ENCODE assay signal across 8 mouse cellular contexts in genomic region chr13:73723081-73723668, GRCm38 (mm10). TPM values are rescaled to one million over a fixed set of nuclear protein-coding genes. Genes with fewer than 3 reads are reported as not detected.
DNase-seq lines count a peak whose midpoint lies in the region; ATAC-seq and TF ChIP-seq lines count a peak whose summit lies in the region.

No protein-coding gene starts in this region.

- H3K36me3 ChIP-seq in forebrain, embryonic 12.5 days (replicated peaks), result no peaks in the 10 kb centered on the region
- H3K36me3 ChIP-seq in intestine, postnatal 0 days (ENCODE audit: control insufficient read depth, insufficient read depth), result no peaks in the 10 kb centered on the region
- H3K36me3 ChIP-seq in limb, embryonic 11.5 days (ENCODE audit: control insufficient read depth, insufficient read depth, low read length), result no peaks in the 10 kb centered on the region
- no peaks in the 10 kb centered on the region for H3K36me3 ChIP-seq in neural tube, embryonic 15.5 days

- 0 out of 2 replicates have a peak, but pooled peaks have one; percentile 23 for ATAC-seq in forebrain, embryonic 12.5 days (ENCODE audit: low FRiP score)
- ATAC-seq in intestine, postnatal 0 days, result no peak
- ATAC-seq in limb, embryonic 11.5 days (ENCODE audit: insufficient number of reproducible peaks, low FRiP score, low TSS enrichment, low read depth), result peak; percentile 57; the same call in 1 of the 2 replicates
- ATAC-seq in neural tube, embryonic 15.5 days (ENCODE audit: low FRiP score), result peak; percentile 68
- ATAC-seq in megakaryocyte-erythroid progenitor cell, adult 5-6 weeks (replicated peaks; ENCODE audit: low FRiP score, low TSS enrichment, poor library complexity, severe bottlenecking), result no peak

- intact Hi-C loops in left cerebral cortex, adult 2 months (cut with DNase I), result no loop called here

- H3K27ac ChIP-seq in left cerebral cortex, adult 2 months, result no peak overlapping the region
- no peak overlapping the region for H3K27ac ChIP-seq in forebrain, embryonic 12.5 days
- H3K27ac ChIP-seq in intestine, postnatal 0 days (ENCODE audit: low read depth, low read length), result no peak overlapping the region
- H3K27ac ChIP-seq in limb, embryonic 11.5 days (replicated peaks; ENCODE audit: low read depth, low read length), result no peak overlapping the region
- H3K27ac ChIP-seq in neural tube, embryonic 15.5 days (replicated peaks), result no peak overlapping the region

- no peak overlapping the region for H3K9ac ChIP-seq in forebrain, embryonic 12.5 days
- no peak overlapping the region for H3K9ac ChIP-seq in intestine, postnatal 0 days (ENCODE audit: low read depth, low read length)
- no peak overlapping the region for H3K9ac ChIP-seq in limb, embryonic 11.5 days (ENCODE audit: low read length)
- H3K9ac ChIP-seq in neural tube, embryonic 15.5 days (replicated peaks), result no peak overlapping the region

- no peaks in the 10 kb centered on the region for H3K9me3 ChIP-seq in forebrain, embryonic 12.5 days
- no peaks in the 10 kb centered on the region for H3K9me3 ChIP-seq in intestine, postnatal 0 days (ENCODE audit: control insufficient read depth)
- no peaks in the 10 kb centered on the region for H3K9me3 ChIP-seq in limb, embryonic 11.5 days (ENCODE audit: control insufficient read depth, low read length)
- H3K9me3 ChIP-seq in neural tube, embryonic 15.5 days (replicated peaks), result no peaks in the 10 kb centered on the region

- TF ChIP-seq CTCF in left cerebral cortex, adult 2 months (IDR thresholded peaks at IDR 0.05), result peak; percentile 72
- TF ChIP-seq CTCF in intestine, postnatal 0 days (IDR thresholded peaks at IDR 0.05; ENCODE audit: low read depth), result peak; percentile 79

- WGBS in forebrain, embryonic 12.5 days, result 41% methylated on average over 8 of the region's 8 CpGs
- WGBS in intestine, postnatal 0 days, result 38% methylated on average over 8 of the region's 8 CpGs
- 40% methylated on average over 8 of the region's 8 CpGs for WGBS in limb, embryonic 11.5 days
- 44% methylated on average over 8 of the region's 8 CpGs for WGBS in neural tube, embryonic 15.5 days

- H3K4me1 ChIP-seq in forebrain, embryonic 12.5 days, result peaks cover 9% of the 10 kb centered on the region
- H3K4me1 ChIP-seq in intestine, postnatal 0 days (replicated peaks; ENCODE audit: control insufficient read depth, insufficient read depth, low read length), result no peaks in the 10 kb centered on the region
- no peaks in the 10 kb centered on the region for H3K4me1 ChIP-seq in limb, embryonic 11.5 days (ENCODE audit: control insufficient read depth, insufficient read depth, low read length)
- no peaks in the 10 kb centered on the region for H3K4me1 ChIP-seq in neural tube, embryonic 15.5 days

- no peaks in the 10 kb centered on the region for H3K27me3 ChIP-seq in forebrain, embryonic 12.5 days
- H3K27me3 ChIP-seq in intestine, postnatal 0 days (replicated peaks; ENCODE audit: control insufficient read depth, insufficient read depth, low read length), result no peaks in the 10 kb centered on the region
- no peaks in the 10 kb centered on the region for H3K27me3 ChIP-seq in limb, embryonic 11.5 days (ENCODE audit: control insufficient read depth, insufficient read depth, low read length)
- H3K27me3 ChIP-seq in neural tube, embryonic 15.5 days (replicated peaks), result no peaks in the 10 kb centered on the region

- peak; percentile 20 to 29 for DNase-seq in left cerebral cortex, adult 2 months (ENCODE audit: extremely low spot score in 1 of 2, low spot score in 2 of 2)
- DNase-seq in left cerebral cortex, adult 11 months (ENCODE audit: low spot score), result no peak
- DNase-seq in T-cell, adult 2 months (ENCODE audit: low spot score), result peak; percentile 45
- peak; percentile 73 for DNase-seq in limb, embryonic 11.5 days (ENCODE audit: low spot score)

- H3K4me3 ChIP-seq in left cerebral cortex, adult 2 months, result no peak overlapping the region
- no peak overlapping the region for H3K4me3 ChIP-seq in forebrain, embryonic 12.5 days (replicated peaks)
- H3K4me3 ChIP-seq in intestine, postnatal 0 days (ENCODE audit: low read depth, low read length), result no peak overlapping the region
- no peak overlapping the region for H3K4me3 ChIP-seq in limb, embryonic 11.5 days (ENCODE audit: low read depth, low read length)
- no peak overlapping the region for H3K4me3 ChIP-seq in neural tube, embryonic 15.5 days (replicated peaks)

- no peak overlapping the region for H3K4me2 ChIP-seq in forebrain, embryonic 12.5 days
- no peak overlapping the region for H3K4me2 ChIP-seq in intestine, postnatal 0 days (replicated peaks; ENCODE audit: low read depth)
- H3K4me2 ChIP-seq in limb, embryonic 11.5 days (ENCODE audit: low read depth, severe bottlenecking), result no peak overlapping the region
- no peak overlapping the region for H3K4me2 ChIP-seq in neural tube, embryonic 15.5 days

RNA-seq across cellular contexts. Expression of gene Slc12a7, which starts 9.7 kb away (rescaled TPM):
- total RNA-seq in left cerebral cortex, adult 2 months (2021), result 1 to 10 TPM; 2.4 to 4.8 TPM
- 40.6 and 48.9 TPM in 2 replicates for polyA plus RNA-seq in forebrain, embryonic 12.5 days (2016; fragmentation: Nextera tagmentation; extraction: Ambion mirVana)
- polyA plus RNA-seq in intestine, postnatal 0 days (2015; fragmentation: Nextera tagmentation; extraction: Ambion mirVana), result 12.9 and 13.4 TPM in 2 replicates
- polyA plus RNA-seq in limb, embryonic 11.5 days (2014; fragmentation: Nextera tagmentation; extraction: Ambion mirVana), result 49.1 and 50.8 TPM in 2 replicates
- polyA plus RNA-seq in neural tube, embryonic 15.5 days (2015; fragmentation: Nextera tagmentation; extraction: Ambion mirVana), result 7.4 and 10.2 TPM in 2 replicates
- total RNA-seq in megakaryocyte-erythroid progenitor cell, adult 5-6 weeks (2014; fragmentation: Nextera tagmentation), result 13.3 and 15.4 TPM in 2 replicates
- 2.2 and 3.5 TPM in 2 replicates for total RNA-seq in megakaryocyte-erythroid progenitor cell, adult 5-6 weeks (2017)

RNA-seq across cellular contexts. Expression of gene Slc6a19, which starts 18.5 kb away (rescaled TPM):
- under 1 TPM in 1 of 2 experiments, not detected in 1; 0.16 TPM for total RNA-seq in left cerebral cortex, adult 2 months (2021)
- polyA plus RNA-seq in forebrain, embryonic 12.5 days (2016; fragmentation: Nextera tagmentation; extraction: Ambion mirVana), result 0.06 and 0.22 TPM in 2 replicates
- polyA plus RNA-seq in intestine, postnatal 0 days (2015; fragmentation: Nextera tagmentation; extraction: Ambion mirVana), result 110 and 119 TPM in 2 replicates
- not detected in 2 replicates for polyA plus RNA-seq in limb, embryonic 11.5 days (2014; fragmentation: Nextera tagmentation; extraction: Ambion mirVana)
- 0.36 and 0.40 TPM in 2 replicates for polyA plus RNA-seq in neural tube, embryonic 15.5 days (2015; fragmentation: Nextera tagmentation; extraction: Ambion mirVana)
- 2.0 and 5.1 TPM in 2 replicates for total RNA-seq in megakaryocyte-erythroid progenitor cell, adult 5-6 weeks (2014; fragmentation: Nextera tagmentation)
- total RNA-seq in megakaryocyte-erythroid progenitor cell, adult 5-6 weeks (2017), result not detected in 2 replicates

RNA-seq across cellular contexts. Expression of gene Slc6a18, which starts 45.4 kb away (rescaled TPM):
- total RNA-seq in left cerebral cortex, adult 2 months (2021), result not detected
- not detected in 2 replicates for polyA plus RNA-seq in forebrain, embryonic 12.5 days (2016; fragmentation: Nextera tagmentation; extraction: Ambion mirVana)
- polyA plus RNA-seq in intestine, postnatal 0 days (2015; fragmentation: Nextera tagmentation; extraction: Ambion mirVana), result 0.04 and 0.20 TPM in 2 replicates
- polyA plus RNA-seq in limb, embryonic 11.5 days (2014; fragmentation: Nextera tagmentation; extraction: Ambion mirVana), result not detected in 2 replicates
- polyA plus RNA-seq in neural tube, embryonic 15.5 days (2015; fragmentation: Nextera tagmentation; extraction: Ambion mirVana), result not detected in 2 replicates
- total RNA-seq in megakaryocyte-erythroid progenitor cell, adult 5-6 weeks (2014; fragmentation: Nextera tagmentation), result not detected in 2 replicates
- not detected in 2 replicates for total RNA-seq in megakaryocyte-erythroid progenitor cell, adult 5-6 weeks (2017)

Comparison
In these comparisons a context has a peak if more than half of its experiments do, and no peak if none do; other contexts are left out.
1. ATAC-seq: peak in forebrain, embryonic 12.5 days (single experiment), limb, embryonic 11.5 days (single experiment) and neural tube, embryonic 15.5 days (single experiment); none in intestine, postnatal 0 days (single experiment) and megakaryocyte-erythroid progenitor cell, adult 5-6 weeks (single experiment).
2. RNA of gene Slc6a19, which starts 18.5 kb away (polyA plus RNA-seq): 110 to 119 TPM in intestine, postnatal 0 days; 0.36 to 0.40 TPM in neural tube, embryonic 15.5 days, 0.06 to 0.22 TPM in forebrain, embryonic 12.5 days and not detected in limb, embryonic 11.5 days; every median in the first group is over 10 times any median in the second.